Mouse (Mus musculus) monocyte, adult 2 months (primary cell): ENCODE measurements around the gene Hist2h2ab.
"Not testable (repeated sequence)": the region's sequence is repeated elsewhere in the genome, so short reads cannot be mapped to it uniquely, and the experiment has no call there.

Source experiments
- DNase-seq, 2 experiments: peaks; one replicate each; pipeline ENCODE4 v3.0.0; 2022; ENCODE audit warnings: low spot score in 2 of 2, low read depth in 1 of 2

Gene Hist2h2ab

DNA sequence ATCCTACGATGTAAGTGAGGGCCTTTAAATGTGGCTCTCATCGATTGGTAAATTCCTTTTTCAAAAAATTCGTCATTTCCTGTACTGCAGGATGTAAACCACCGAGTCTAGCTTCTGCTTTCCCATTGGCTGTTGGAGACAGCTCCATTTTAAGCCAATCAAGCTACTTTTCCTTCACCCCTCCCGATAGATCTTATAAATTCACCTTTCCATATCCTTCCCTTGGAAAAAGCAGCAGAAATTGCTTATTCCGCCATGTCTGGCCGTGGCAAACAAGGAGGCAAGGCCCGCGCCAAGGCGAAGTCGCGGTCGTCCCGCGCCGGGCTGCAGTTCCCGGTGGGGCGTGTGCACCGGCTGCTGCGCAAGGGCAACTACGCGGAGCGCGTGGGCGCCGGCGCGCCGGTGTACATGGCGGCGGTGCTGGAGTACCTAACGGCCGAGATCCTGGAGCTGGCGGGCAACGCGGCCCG lies at the start of gene Hist2h2ab, which contains the start of gene Bola1:
Gene Hist2h2ab (plus strand): TSS at position 205 of the 470 bp plus-strand sequence.
Gene Bola1 (minus strand): TSS at position 49 of the 470 bp plus-strand sequence.
- peak in 1 of 2 experiments; percentile 68 for DNase-seq

GRCm38 (mm10) chr3:96170276-96170675 lies 49.4 kb upstream of the Hist2h2ab start:
- DNase-seq: no peak

- DNase-seq: no peak
Observed at GRCm38 (mm10) chr3:96170976-96171545, 48.6 kb upstream of the Hist2h2ab start.

- DNase-seq: no peak
Observed at GRCm38 (mm10) chr3:96171583-96172196, 48.0 kb upstream of the Hist2h2ab start.

DNA sequence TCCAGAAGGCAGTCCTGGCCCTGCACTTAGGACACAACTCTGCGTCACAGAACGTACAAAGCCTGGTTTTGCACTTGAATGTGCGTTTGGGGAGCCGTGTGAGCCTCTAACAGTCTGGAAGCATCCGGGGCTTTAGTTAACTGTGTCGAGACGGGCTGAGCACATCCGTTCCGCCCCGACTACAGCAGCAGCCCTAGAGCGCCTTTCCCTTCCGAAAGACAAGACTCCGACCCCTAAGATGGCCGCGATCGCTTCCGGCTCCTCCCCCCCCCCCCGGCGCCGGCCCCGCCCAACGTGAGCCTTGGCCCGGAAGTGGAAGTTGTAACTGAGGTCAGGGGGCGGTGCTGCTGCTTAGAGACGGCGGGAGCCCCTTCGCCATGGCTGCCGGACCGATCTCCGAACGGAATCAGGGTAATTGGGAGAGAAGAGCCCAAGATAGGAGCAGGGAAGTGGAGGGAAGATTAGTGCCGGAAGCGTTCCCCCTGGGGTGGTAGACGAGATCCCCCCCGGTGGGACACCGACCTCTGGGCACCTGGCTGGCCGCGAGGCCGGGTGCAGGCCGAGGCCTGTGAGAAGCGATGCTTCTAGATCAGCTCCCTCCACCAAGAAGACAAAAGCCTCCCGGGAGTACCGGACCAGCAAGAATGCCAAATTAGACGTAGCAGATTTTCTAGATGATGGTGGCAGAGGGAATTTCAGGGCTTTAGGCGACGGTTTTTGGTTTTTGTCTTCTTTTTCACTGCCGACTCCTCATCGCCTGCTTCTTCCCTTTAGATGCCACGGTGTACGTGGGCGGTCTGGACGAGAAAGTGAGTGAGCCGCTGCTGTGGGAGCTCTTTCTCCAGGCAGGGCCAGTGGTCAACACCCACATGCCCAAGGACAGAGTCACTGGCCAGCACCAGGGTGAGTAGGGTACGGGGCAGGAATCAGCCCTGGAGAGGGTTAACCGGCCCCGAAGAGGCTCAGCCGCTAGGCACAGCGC lies 47.2 kb upstream of the Hist2h2ab start, which contains the start of gene Sf3b4:
Gene Sf3b4 (plus strand): TSS at position 136 of the 982 bp plus-strand sequence.
- DNase-seq: peak; percentile 39 to 71

DNA sequence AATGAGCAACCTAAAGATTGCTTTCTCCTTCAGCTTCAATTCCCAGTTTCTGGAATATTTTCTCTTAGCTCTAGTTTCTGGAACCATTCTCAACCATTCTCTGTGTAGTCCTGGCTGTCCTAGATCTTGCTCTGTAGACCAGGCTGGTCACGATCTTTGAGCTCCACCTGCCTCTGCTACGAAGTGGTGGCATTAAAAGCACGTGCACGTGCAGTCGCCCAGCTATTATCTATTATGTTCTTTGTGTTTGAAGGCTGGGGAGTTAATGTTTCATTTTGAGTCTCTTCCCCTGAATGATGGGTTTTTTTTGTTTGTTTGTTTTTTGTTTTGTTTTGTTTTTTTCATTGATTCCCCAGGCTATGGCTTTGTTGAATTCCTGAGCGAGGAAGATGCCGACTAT lies 46.5 kb upstream of the Hist2h2ab start:
- DNase-seq: no peak

DNA sequence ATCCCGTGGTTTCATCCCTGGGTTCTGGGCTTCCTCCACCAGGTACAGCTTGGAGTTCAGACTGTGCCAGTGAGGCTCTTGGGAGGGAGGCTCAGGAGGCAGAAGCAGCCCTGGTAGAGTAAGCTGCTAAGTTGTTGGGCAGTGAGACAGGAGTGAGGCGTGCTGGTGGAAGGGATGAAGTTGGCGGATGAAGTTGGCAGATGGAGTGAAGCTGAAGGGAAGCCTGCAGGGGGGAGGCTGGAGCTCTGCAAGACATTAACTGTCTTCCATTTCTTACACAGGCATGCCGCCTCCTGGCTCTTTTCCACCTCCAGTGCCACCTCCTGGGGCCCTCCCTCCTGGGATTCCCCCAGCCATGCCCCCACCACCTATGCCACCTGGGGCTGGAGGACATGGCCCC lies 45.6 kb upstream of the Hist2h2ab start:
- not testable (repeated sequence) for DNase-seq

- no peak for DNase-seq
Observed at GRCm38 (mm10) chr3:96175251-96175650, 44.4 kb upstream of the Hist2h2ab start.

GRCm38 (mm10) chr3:96178427-96178826 lies 41.2 kb upstream of the Hist2h2ab start:
- DNase-seq: no peak

DNA sequence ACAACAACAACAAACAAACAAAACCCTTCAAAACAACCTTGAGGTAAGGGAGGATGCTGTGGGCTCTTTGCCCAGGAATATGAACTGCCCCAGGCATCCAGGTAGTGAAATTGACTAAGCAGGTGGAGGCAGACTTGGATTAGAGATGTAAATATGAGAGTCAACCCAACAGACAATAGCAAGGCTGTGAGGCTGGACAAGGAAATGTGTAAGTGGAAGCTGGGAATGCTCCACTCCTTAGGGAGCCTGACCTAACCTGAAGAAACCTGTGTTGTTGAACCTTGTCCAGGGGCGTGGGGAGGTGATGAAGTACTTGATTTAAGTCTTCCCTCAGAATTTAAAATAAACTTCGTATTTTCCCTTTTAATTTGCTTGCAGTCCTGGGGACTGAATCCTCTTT lies 40.8 kb upstream of the Hist2h2ab start:
- DNase-seq: no peak

DNA sequence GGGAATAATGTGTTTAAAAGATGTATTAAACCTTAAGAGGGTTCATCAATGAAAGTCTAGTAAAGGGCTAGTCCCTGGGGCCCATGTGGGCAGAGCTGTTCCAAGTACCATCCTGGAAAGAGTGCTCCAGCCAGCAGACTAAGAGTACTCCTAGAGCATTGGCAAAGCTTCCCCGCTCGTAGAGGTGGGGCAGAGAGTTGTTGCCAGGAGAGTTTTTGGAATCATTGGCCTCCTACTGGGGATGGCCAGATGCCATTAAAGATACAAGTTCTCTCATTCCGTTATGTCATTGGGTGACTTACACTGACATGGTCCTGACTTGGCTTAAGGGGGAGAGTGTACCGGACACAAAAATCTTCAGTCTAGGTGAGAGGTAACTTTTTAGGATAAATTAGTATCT lies 40.1 kb upstream of the Hist2h2ab start:
- no peak for DNase-seq

- no peak for DNase-seq
Observed at GRCm38 (mm10) chr3:96180727-96181477, 38.8 kb upstream of the Hist2h2ab start, which contains the start of gene Sv2a. Sv2a (plus strand) TSS chr3:96181151.

DNA sequence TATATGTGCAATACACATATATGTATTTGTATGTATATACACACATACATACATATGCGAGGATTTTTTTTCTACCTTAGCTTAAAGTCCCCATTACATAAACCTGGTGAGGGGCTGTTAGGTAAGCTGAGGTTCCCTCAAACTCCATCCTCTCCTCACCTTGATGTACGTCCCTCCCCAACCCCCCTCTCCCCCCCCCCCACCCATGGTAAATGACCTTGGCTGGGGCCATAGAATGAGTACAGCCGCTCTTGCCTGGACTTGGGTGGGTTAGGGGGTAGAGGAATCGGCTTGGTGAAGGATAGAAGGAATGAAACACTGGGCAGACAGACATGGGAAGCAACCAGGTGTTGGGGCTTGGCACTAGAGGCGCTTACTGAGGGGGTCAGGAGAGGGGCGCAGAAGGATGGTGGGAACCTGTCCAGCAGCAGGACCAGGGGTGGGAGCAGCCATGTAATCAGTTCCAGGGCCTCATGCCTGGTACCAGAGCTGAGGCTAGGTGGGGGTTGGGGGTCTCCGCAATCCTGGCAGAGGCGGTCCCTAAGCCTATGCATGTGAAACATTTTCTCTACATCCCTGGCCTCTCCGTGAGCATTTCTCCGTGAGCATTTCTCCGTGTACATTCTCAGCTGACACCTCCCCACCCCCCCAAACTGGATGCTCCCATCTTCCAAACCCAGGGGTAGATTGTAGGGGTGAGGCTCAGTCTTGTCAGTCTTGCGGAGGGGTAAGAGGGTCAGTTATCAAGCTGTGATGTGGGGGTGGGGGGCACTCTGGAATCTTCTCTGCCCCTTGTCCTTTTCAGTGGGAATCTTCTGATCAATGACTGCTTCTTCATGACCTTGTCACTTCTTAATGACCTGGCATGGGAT lies 37.9 kb upstream of the Hist2h2ab start:
- no peak for DNase-seq

GRCm38 (mm10) chr3:96182382-96182776 lies 37.3 kb upstream of the Hist2h2ab start:
- no peak for DNase-seq

DNA sequence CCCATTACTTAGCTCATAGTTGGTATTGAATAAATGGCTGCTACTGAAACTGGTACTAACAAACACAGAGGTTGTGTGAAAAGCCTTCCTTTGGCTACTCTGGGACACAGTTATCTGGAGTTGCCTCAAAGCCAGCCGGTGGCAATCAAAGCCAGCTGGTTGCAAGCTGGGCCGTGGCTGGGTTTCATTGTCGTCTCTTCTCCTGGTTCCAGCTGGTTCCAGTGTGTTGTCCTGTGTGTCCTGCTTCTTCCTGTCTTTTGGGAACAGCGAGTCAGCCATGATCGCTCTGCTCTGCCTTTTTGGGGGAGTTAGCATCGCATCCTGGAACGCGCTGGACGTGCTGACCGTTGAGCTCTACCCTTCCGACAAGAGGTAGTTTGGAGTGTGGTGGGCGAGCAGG lies 26.7 kb upstream of the Hist2h2ab start:
- DNase-seq: no peak

GRCm38 (mm10) chr3:96194966-96195365 lies 24.7 kb upstream of the Hist2h2ab start:
- no peak for DNase-seq

- DNase-seq: no peak
Observed at GRCm38 (mm10) chr3:96195616-96196313, 23.9 kb upstream of the Hist2h2ab start.

GRCm38 (mm10) chr3:96196437-96197128 lies 23.1 kb upstream of the Hist2h2ab start:
- no peak for DNase-seq
